Mouse (Mus musculus) large intestine, adult 2 months (tissue): ENCODE measurements around the gene Tcf12. TPM values are rescaled to one million over a fixed set of nuclear protein-coding genes. Genes with fewer than 3 reads are reported as not detected.

ENCODE experiments used
- DNase-seq: peaks from one replicate; pipeline ENCODE4 v3.0.0-alpha.2; 2012; ENCODE audit warnings: low read depth, low spot score
- WGBS: fragments of 180-500 bp; shearing (Covaris S2); methylation state at CpG from one replicate; pipeline ENCODE4 v1.1.7; 2018; 5-methylcytosine and 5-hydroxymethylcytosine counted together
- polyA plus RNA-seq: library from polyadenylated mRNA; depleted of rRNA; stranded (reverse); fragments of >200 nt; gene quantifications from 2 replicates; pipeline ENCODE4 v1.2.3, GENCODE M21; 2012

Tcf12 gene
- polyA plus RNA-seq, 1 experiment = 35.7 TPM

GRCm38 (mm10) chr9:71861629-71862028 is 250.0 kb downstream of the Tcf12 start:
- 22% methylated on average over 2 of the region's 2 CpGs for WGBS
- DNase-seq = no peak

GRCm38 (mm10) chr9:71857926-71858325 is 253.7 kb downstream of the Tcf12 start:
- DNase-seq = no peak
- WGBS = 92% methylated on average over 1 of the region's 1 CpGs

GRCm38 (mm10) chr9:71853904-71854303 is 257.8 kb downstream of the Tcf12 start:
- 96% methylated on average over 3 of the region's 3 CpGs for WGBS
- DNase-seq = no peak

- WGBS = 91% methylated on average over 1 of the region's 1 CpGs
- no peak for DNase-seq
These were observed 261.4 kb downstream of the Tcf12 start for GRCm38 (mm10) chr9:71850283-71850682.

- DNase-seq = no peak
- 98% methylated on average over 3 of the region's 3 CpGs for WGBS
These were observed 263.3 kb downstream of the Tcf12 start for GRCm38 (mm10) chr9:71848392-71848791.

- DNase-seq = no peak
- WGBS = 96% methylated on average over 9 of the region's 9 CpGs
These were observed 263.8 kb downstream of the Tcf12 start for GRCm38 (mm10) chr9:71847921-71848320.

GRCm38 (mm10) chr9:71841850-71842249 is 269.8 kb downstream of the Tcf12 start:
- WGBS = 83% methylated on average over 5 of the region's 5 CpGs
- no peak for DNase-seq

GRCm38 (mm10) chr9:71837366-71837765 is 274.3 kb downstream of the Tcf12 start:
- WGBS = 29% methylated on average over 5 of the region's 5 CpGs
- DNase-seq = no peak

GRCm38 (mm10) chr9:71836366-71836765 is 275.3 kb downstream of the Tcf12 start:
- WGBS = 95% methylated on average over 1 of the region's 1 CpGs
- DNase-seq = no peak

- DNase-seq = no peak
- 79% methylated on average over 2 of the region's 2 CpGs for WGBS
These were observed 276.4 kb downstream of the Tcf12 start for GRCm38 (mm10) chr9:71835203-71835815.

- WGBS = 54% methylated on average over 4 of the region's 4 CpGs
- no peak for DNase-seq
These were observed 277.0 kb downstream of the Tcf12 start for GRCm38 (mm10) chr9:71834707-71835106.

GRCm38 (mm10) chr9:71831756-71832699 is 279.6 kb downstream of the Tcf12 start:
- peak; percentile 51 for DNase-seq
- WGBS = 48% methylated on average over 26 of the region's 26 CpGs

GRCm38 (mm10) chr9:71830994-71831393 is 280.7 kb downstream of the Tcf12 start:
- 80% methylated on average over 4 of the region's 4 CpGs for WGBS

GRCm38 (mm10) chr9:71830365-71830764 is 281.3 kb downstream of the Tcf12 start:
- DNase-seq = no peak
- 81% methylated on average over 5 of the region's 5 CpGs for WGBS

More at GRCm38 (mm10) chr9:71830994-71831393, 280.7 kb downstream of the Tcf12 start:
- no peak for DNase-seq

GRCm38 (mm10) chr9:71829753-71830152 is 281.9 kb downstream of the Tcf12 start:
- WGBS = 91% methylated on average over 3 of the region's 3 CpGs
- no peak for DNase-seq

- DNase-seq = no peak
- 48% methylated on average over 6 of the region's 6 CpGs for WGBS
These were observed 282.5 kb downstream of the Tcf12 start for GRCm38 (mm10) chr9:71829137-71829536.

- 88% methylated on average over 5 of the region's 5 CpGs for WGBS
- no peak for DNase-seq
These were observed 284.3 kb downstream of the Tcf12 start for GRCm38 (mm10) chr9:71827371-71827770.

GRCm38 (mm10) chr9:71826040-71826525 is 285.6 kb downstream of the Tcf12 start:
- 49% methylated on average over 12 of the region's 12 CpGs for WGBS
- no peak for DNase-seq

GRCm38 (mm10) chr9:71822003-71822402 is 289.7 kb downstream of the Tcf12 start:
- no peak for DNase-seq
- 67% methylated on average over 3 of the region's 3 CpGs for WGBS

GRCm38 (mm10) chr9:71818453-71818852 is 293.2 kb downstream of the Tcf12 start:
- no peak for DNase-seq

GRCm38 (mm10) chr9:71816121-71816520 is 295.6 kb downstream of the Tcf12 start:
- WGBS = 67% methylated on average over 3 of the region's 3 CpGs
- DNase-seq = no peak

More at GRCm38 (mm10) chr9:71818453-71818852, 293.2 kb downstream of the Tcf12 start:
- WGBS = 84% methylated on average over 7 of the region's 7 CpGs
